Mouse (Mus musculus) retina, embryonic 14.5 days (tissue): ENCODE results near the gene Arl4d.
A peak's percentile ranks its signal among the peaks of the same experiment; 100 is the strongest.

Experiments
- DNase-seq: peaks from one replicate; pipeline ENCODE4 v3.0.0-alpha.2; 2015; ENCODE audit warnings: low spot score

Arl4d gene

DNA sequence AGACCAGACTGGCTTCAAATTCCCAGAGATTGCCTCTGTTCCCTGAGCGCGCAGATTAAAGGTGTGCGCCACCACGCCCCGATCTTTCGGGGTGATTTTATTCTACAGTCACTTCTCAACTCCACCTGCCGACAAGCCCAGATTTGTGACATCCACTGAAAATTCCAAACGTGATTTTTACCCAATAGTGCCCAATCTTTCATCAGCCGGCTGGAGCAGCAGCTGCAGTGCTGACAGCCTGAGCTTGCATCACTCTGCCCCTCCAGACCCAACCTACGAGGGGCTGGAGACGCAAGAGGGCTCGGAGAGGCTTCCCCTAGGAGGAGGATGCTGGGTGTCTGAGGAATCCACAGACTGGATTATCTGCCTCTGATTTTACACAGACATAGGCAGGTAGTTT, 12.3 kb downstream of the Arl4d start:
- no peak for DNase-seq

DNA sequence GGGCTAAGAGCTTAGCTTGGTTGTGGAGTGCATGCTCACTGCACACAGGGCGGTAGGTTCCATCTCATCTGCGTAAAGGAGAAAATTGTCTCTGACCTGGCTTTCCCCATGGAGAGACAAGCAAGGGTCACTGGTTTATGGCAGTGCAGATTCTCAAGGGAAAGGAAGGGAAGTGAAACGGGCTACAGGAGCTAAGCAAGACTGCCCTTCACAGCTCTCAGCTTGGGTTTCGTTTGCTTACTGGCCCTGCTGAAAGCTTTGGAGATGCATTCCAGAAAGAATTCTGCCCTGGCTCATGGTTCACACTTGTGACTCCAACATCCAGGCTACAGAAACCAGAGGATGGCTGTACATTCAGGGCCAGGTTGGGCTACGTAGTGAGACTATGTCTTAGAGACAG, 13.4 kb downstream of the Arl4d start:
- no peak for DNase-seq

DNA sequence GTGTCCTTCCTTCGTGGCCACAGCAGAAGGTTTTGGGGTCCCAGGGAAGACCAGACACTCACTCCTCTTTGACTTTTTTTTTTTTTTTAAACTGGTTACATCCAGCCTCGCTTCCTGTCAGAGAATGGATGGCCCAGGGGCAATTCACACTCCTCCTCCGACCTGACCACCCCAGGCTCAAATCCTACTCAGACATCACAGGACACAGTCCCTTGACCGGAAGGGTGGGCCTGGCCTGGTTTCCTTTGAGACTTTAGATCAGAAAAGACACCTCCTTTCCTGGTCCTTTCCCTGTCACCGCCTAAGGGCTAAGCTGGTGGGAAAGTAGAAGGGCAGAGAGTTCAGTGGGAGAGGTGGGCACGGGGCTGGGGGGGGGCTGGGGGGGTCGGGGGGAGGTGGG, 14.6 kb downstream of the Arl4d start:
- no peak for DNase-seq

- peak; percentile 43 for DNase-seq
Measured at GRCm38 (mm10) chr11:101680634-101681325, 15.4 kb downstream of the Arl4d start.

DNA sequence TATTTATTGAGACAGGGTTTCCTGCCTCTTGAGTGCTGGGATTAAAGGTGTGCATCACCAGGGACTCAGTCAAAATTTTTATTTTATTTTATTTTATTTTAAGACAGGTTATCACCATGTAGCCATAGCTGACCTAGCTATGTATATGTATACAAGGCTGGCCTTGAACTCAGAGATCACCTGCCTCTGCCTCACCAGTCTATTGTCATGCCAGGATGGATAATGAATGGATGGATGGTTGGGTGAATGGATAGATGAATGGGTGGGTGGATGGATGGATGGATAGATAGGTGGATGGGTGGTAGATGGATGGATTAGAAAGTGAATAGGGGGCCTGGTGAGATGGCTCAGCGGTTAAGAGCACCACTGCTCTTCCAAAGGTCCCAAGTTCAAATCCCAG, 16.6 kb downstream of the Arl4d start:
- no peak for DNase-seq

DNA sequence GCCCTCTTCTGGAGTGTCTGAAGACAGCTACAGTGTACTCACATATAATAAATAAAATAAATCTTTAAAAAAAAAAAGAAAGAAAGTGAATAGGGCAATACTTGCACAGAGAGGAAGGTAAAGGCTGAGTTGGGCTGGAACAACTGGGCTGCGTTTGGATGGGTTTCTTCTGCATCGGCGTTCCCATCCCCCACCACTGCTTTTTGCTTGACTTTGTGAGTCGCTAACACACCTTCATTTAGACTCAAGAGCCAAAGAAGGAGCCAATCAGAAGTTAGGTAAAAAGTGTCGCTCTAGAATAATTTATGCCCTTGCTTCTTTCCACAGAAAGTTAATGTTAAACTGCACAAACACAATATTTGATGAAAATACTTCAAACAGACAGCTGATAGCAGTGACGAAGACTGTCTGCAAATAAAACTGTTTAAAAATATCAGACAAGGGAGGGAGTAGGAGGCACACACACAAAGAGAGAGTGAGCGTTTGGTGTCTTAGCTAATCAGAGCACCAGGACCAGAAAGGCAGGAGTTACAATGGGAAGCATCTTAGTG, 17.1 kb downstream of the Arl4d start:
- DNase-seq = no peak

DNA sequence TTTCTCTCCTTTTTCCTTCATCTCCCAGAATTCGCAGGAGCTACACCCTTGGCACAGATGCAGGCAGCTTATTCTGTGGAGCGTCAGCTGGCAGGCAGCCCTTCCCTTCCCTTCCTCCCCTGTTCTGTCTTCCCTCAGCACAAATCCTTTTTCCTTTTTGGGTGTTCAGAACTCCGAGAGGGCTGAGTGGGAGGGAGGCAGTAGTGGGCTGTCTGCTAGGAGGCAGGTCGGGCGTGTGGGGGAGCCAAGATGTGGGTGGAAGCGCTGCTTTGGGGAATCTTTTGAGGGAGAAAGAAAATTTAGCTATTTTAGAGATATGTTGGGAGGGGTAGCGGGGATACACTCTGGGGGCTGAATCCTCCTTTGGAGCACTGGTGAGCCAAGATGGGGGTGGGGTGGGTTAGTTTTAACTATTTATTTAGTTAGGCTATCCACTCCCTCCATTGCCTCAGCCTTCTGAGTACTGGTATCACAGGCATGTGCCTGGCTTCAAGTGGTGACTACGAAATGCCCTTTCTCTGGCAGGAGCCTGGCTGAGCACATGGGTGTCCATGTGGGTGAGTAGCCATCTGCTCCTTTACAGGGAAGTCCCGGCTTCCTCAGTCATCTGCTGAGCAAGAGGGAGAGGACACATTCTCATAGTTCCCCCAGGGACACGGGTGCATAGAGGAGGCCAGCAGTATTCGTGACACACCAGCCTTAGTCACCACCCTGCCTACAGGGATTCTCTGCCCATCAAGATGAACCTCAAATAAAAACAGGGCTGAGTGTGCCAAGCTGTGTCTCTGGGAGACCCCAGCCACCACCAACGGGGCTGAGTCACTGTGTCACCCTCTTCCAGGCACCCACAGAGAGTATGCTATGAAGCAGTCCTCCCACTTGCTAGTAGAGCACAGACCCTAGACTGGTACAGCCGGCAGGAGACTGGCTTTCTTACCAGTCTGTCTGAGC, 22.3 kb downstream of the Arl4d start:
- DNase-seq = no peak

GRCm38 (mm10) chr11:101689701-101690113, 24.4 kb downstream of the Arl4d start:
- no peak for DNase-seq

DNA sequence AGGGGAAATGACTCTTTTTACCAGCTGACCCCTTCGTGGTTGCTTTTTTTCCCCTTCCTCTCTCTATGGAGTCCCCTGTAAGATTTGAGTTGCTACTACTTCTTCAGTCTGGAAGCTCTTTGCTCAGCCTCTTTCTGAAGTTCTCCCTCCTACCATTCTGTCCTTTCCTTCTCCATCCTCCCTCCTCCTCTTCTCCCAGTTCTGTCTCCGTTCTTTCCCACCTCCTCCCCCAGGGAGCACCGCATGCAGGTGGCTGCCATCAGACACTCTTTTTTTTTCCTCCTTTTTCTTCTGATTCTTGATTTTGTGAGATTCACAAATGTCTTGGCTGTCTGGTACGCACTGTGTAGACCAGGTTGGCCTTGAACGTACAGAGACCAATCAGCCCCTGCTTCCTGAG, 25.0 kb downstream of the Arl4d start:
- no peak for DNase-seq

DNA sequence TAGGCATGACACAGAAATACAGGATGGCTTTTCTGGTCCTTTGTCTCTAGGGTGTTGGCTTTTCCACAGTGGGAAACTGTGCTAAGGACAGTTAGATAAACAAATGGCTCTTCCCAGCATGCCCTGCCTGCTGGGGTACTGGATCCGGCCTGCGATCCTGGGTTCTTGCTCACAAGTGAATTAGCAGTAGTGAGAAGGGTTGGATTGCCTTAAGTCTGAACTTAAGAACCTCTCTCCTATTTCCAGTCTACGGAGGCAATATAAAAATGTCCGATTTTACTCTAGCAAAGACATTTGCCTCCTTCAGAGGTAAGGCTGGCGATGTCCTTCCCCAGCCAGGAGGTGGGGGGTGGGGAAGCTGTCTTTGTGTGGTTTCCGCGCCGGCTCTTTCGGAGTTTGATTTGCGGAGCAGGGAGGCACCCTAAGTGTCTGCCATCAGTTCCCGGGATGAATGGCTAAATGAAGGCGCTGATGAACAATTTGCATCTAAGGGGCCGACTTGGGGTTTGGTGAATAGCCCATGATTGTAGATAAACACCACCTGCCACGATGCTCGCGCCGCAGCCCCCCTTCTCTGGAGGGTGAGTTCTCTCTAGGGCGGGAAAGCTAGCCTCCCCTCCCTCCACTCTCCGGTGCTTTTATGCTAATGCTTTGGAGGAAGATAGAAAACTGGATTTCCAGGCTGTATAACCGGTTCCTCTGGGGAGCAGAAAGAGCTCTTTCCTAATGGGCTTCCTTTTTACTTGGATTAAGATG, 30.7 kb downstream of the Arl4d start:
- DNase-seq = peak; percentile 51

- DNase-seq = no peak
Measured at GRCm38 (mm10) chr11:101697156-101697861, 32.0 kb downstream of the Arl4d start.

- no peak for DNase-seq
Measured at GRCm38 (mm10) chr11:101698114-101698513, 32.8 kb downstream of the Arl4d start.

DNA sequence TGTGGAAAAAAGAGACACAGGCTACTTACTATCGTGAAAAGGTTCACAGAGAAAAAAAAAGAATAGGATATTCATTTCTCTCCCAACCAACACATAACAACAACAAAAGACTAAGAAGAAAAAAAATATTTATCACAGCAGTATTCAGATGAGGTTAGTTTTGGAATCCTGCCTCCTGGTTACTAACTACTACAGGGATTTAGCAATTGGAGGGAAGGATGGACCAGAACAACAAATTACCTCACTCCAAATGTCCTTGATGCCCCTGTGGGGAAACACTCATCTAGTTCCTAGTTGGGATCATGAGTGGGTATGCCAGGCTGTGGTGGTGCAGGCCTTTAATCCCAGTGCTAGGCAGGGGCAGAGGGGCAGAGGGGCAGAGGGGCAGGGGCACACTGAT, 34.2 kb downstream of the Arl4d start:
- DNase-seq = no peak

DNA sequence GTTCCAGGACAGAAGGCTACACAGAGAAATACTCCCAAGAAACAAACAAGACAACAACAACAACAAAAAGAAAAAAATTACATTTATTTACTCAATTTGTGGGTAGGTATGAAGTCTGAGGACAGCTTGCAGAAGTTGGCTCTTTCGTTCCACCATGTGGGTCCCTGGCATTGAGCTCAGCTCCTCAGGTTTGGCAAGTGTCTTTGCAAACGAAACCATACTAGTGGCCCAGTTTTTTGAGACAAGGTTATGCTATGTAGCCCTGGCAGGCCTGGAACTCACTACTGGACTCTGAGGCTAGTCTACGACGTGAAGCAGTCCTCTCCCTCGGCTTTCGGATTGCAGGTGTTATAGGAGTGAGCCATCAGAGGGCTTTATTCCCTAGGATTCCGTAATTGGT, 34.6 kb downstream of the Arl4d start:
- no peak for DNase-seq

DNA sequence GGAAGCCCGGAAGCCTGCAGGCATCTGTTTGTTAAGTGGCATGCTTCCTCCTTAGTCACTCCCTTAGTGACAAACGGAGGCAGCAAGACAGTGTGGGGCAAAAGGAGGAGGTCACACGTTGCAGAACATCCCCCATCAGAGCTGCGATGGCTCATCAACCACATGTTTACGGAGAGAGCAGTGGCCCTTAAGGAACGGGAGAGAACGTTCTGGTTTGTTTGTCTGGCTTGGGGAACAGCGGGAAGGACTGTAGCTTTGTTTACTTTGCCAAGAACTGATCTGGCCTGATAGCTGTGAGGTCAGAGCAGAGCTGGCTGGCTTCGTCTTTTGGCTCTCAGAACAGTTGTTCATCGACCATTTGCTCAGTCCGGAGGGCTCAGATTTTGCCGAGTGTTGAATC, 35.1 kb downstream of the Arl4d start:
- no peak for DNase-seq

DNA sequence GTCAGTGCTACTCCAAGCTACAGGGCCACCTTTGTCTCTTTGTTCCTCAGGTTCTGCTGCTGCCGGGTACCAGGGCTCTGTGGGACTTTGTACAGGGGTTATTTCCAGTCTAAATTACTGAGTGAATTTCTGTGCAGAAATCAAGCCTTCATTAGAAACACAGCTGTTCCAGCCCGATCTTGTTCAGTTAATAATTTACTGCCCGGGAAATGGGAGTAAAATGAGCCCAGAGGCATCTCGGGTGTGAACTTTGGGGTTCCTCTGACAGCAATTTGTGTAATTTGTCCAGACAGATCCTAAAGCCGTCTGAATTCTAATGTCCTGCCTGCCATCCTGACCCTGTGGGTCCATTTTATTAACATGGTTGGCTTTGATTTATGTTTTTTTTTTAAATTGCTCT, 38.7 kb downstream of the Arl4d start:
- DNase-seq = no peak

GRCm38 (mm10) chr11:101706764-101707448, 41.6 kb downstream of the Arl4d start:
- DNase-seq = no peak

DNA sequence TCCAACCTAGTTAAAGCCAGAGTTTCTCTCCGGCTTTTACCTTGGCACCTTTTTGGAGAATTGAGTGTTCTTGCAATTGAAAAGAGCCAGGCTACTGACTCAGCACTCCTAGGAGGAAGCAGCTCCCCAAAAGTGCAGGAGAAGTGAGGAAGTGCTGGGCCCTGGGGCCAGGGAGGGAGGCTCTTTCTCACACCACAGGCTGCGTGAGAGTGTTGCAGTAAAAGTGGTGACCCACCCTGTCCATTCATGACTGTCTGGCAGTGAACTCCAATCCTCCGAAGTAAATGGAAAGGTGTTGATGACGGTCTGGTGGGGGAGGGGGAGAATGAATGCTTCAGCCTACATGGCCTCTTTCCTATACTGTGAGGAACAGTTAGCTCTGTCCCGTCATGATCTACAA, 43.1 kb downstream of the Arl4d start:
- no peak for DNase-seq

DNA sequence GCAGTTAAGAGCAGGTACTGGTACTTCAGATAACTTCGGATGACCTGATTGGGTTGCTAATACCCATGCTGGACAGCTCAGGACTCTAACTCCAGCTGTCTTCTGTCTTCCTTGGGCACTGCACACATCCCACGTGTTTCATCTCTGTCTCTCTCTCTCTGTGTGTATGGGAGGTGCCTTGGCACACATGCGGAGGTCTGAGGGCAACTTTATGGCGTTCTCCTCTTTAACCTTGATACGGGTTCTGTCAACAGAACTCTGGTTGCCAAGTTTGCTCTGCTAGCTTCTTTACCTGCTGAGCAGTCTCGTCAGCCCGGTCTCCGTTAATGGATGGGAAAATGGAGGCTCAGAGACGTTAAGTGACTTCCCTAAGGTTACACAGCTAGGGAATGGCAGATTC, 47.5 kb downstream of the Arl4d start:
- DNase-seq = no peak

GRCm38 (mm10) chr11:101714012-101714411, 48.7 kb downstream of the Arl4d start:
- no peak for DNase-seq
